Mouse (Mus musculus): ENCODE results near the gene Ahcyl2. TPM values are rescaled to one million over a fixed set of nuclear protein-coding genes. Genes with fewer than 3 reads are reported as not detected.

The Ahcyl2 gene
- polyA plus RNA-seq, 1 experiment, result 37.2 TPM

DNA sequence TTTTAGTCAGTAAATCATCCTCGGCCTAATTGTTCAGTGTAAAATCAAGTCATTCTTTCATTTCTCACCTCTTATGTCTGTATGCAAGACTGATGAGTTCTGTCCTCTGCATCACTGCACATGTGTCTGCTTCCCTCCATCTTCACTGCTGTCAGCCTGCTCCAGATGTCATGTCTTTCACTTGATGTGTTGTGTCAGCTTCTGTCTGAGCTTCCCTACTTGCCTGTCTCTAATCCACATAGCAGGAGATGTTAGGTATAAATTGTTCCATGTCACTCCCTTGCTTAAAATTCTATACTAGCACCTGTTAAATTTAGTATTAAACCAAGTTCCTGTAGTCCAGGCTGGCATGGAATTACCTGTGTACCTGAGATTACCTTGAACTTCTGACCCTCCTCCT, 72.2 kb downstream of the Ahcyl2 start:
- Histone ChIP-seq H3K36me3 (ENCODE audit: control insufficient read depth, insufficient read depth, low read length, poor library complexity, severe bottlenecking) (no peaks in the 10 kb centered on the region; the same call in 1 of the 2 replicates), H3K9ac (ENCODE audit: low read depth, poor library complexity, severe bottlenecking) (no peak overlapping the region), H3K27me3 (ENCODE audit: control insufficient read depth, insufficient read depth, low read length, poor library complexity, severe bottlenecking) (no peaks in the 10 kb centered on the region), H3K4me1 (ENCODE audit: control insufficient read depth, insufficient read depth, low read length) (no peaks in the 10 kb centered on the region), H3K4me3 (ENCODE audit: low read depth, low read length) (no peak overlapping the region), H3K27ac (ENCODE audit: insufficient read depth, low read length) (no peak overlapping the region), H3K9me3 (replicated peaks; ENCODE audit: control insufficient read depth, insufficient read depth, low read length, poor library complexity, severe bottlenecking) (no peaks in the 10 kb centered on the region)
- TF ChIP-seq CTCF (IDR thresholded peaks at IDR 0.05; ENCODE audit: low read depth, low read length) (no peak), EP300 (IDR thresholded peaks at IDR 0.05; ENCODE audit: insufficient read depth, low read depth, low read length) (no peak)

DNA sequence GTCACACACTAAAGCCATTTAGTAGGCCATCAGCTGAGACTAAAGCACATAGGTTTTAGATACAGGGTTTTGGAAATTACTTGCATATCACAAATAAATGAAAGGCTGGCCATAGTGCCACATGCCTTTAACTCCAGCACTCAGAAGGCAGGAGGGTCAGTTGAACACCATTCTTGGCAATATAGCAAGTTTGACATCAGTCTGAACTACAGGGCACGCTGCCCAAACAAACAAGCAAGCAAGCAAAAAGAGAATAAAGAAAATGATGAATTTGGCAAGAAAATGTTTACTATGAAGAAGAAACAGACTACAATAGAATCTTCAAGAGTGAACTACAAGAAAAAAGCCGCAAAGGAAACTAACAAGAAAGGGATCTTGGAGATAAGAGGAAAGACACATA, 73.7 kb downstream of the Ahcyl2 start:
- Histone ChIP-seq H3K27me3 (ENCODE audit: control insufficient read depth, insufficient read depth, low read length, poor library complexity, severe bottlenecking) (no peaks in the 10 kb centered on the region), H3K36me3 (ENCODE audit: control insufficient read depth, insufficient read depth, low read length, poor library complexity, severe bottlenecking) (no peaks in the 10 kb centered on the region; the same call in 1 of the 2 replicates)

DNA sequence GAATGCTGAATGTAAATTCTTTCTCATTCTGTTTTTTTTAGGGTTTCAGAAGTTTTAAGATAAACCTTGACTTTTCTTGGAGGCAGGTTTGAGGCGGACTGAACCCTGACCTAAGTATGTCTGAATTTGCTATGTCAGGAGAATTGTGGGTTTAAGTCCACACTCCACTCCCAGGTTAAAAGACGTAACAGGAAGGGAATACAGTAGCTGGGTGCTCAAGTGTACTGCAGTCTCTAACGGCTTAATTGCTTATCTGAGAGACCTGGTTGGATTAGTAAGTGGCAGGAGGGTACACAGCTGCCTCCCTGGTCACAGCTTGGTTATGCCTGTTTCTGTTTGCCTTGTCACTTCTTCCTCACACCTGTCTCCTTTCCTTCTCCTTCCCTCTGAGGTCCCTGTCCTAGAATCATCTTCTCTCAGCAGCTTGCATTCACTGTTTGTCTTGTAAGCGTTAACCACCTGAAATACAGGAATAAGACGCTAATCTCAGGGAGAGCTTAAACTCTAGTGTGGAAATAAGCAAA, 79.9 kb downstream of the Ahcyl2 start:
- TF ChIP-seq EP300 (IDR thresholded peaks at IDR 0.05; ENCODE audit: insufficient read depth, low read depth, low read length), result no peak
- TF ChIP-seq POLR2A (IDR thresholded peaks at IDR 0.05; ENCODE audit: insufficient read depth, low read length), result no peak
- TF ChIP-seq CTCF (IDR thresholded peaks at IDR 0.05; ENCODE audit: low read depth, low read length), result no peak
- Histone ChIP-seq H3K4me1 (ENCODE audit: control insufficient read depth, insufficient read depth, low read length) (peaks cover 1% of the 10 kb centered on the region), H3K4me3 (ENCODE audit: low read depth, low read length) (no peak overlapping the region)

More for the DNA sequence above, 73.7 kb downstream of the Ahcyl2 start:
- TF ChIP-seq EP300 (IDR thresholded peaks at IDR 0.05; ENCODE audit: insufficient read depth, low read depth, low read length) (no peak), POLR2A (IDR thresholded peaks at IDR 0.05; ENCODE audit: insufficient read depth, low read length) (no peak), CTCF (IDR thresholded peaks at IDR 0.05; ENCODE audit: low read depth, low read length) (no peak)
- Histone ChIP-seq H3K4me1 (ENCODE audit: control insufficient read depth, insufficient read depth, low read length) (no peaks in the 10 kb centered on the region), H3K9me3 (replicated peaks; ENCODE audit: control insufficient read depth, insufficient read depth, low read length, poor library complexity, severe bottlenecking) (no peaks in the 10 kb centered on the region), H3K9ac (ENCODE audit: low read depth, poor library complexity, severe bottlenecking) (no peak overlapping the region), H3K4me3 (ENCODE audit: low read depth, low read length) (no peak overlapping the region), H3K27ac (ENCODE audit: insufficient read depth, low read length) (no peak overlapping the region)

DNA sequence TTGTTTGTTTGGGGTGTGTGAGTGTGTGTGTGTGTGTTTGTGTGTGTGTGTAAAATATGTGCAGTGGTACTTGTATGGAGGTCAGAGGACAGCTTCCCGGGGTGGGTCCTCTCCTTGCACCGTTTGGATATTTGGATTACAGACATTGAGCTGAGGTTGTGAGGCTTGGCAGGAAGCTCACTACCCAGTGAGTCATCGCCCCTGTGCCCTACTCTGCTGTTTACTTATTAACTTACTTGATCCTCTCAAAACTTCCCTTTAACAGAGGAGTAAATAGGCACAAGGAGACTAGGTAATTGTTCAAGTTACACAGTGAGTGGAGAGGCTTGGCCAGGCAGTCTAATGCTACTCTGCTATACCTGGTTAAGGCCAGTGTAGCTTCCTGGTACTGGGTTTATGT, 81.0 kb downstream of the Ahcyl2 start:
- no peak overlapping the region for H3K9ac ChIP-seq (ENCODE audit: low read depth, poor library complexity, severe bottlenecking)
- no peaks in the 10 kb centered on the region for H3K27me3 ChIP-seq (ENCODE audit: control insufficient read depth, insufficient read depth, low read length, poor library complexity, severe bottlenecking)
- peaks cover 3% of the 10 kb centered on the region for H3K4me1 ChIP-seq (ENCODE audit: control insufficient read depth, insufficient read depth, low read length)
- no peaks in the 10 kb centered on the region for H3K36me3 ChIP-seq (ENCODE audit: control insufficient read depth, insufficient read depth, low read length, poor library complexity, severe bottlenecking)
- H3K9me3 ChIP-seq (replicated peaks; ENCODE audit: control insufficient read depth, insufficient read depth, low read length, poor library complexity, severe bottlenecking), result no peaks in the 10 kb centered on the region
- H3K27ac ChIP-seq (ENCODE audit: insufficient read depth, low read length), result no peak overlapping the region
- TF ChIP-seq POLR2A (IDR thresholded peaks at IDR 0.05; ENCODE audit: insufficient read depth, low read length), result no peak
- no peak for TF ChIP-seq CTCF (IDR thresholded peaks at IDR 0.05; ENCODE audit: low read depth, low read length)
- no peak overlapping the region for H3K4me3 ChIP-seq (ENCODE audit: low read depth, low read length)

More for the DNA sequence above, 79.9 kb downstream of the Ahcyl2 start:
- Histone ChIP-seq H3K9me3 (replicated peaks; ENCODE audit: control insufficient read depth, insufficient read depth, low read length, poor library complexity, severe bottlenecking) (no peaks in the 10 kb centered on the region), H3K27me3 (ENCODE audit: control insufficient read depth, insufficient read depth, low read length, poor library complexity, severe bottlenecking) (no peaks in the 10 kb centered on the region), H3K9ac (ENCODE audit: low read depth, poor library complexity, severe bottlenecking) (no peak overlapping the region), H3K36me3 (ENCODE audit: control insufficient read depth, insufficient read depth, low read length, poor library complexity, severe bottlenecking) (no peaks in the 10 kb centered on the region), H3K27ac (ENCODE audit: insufficient read depth, low read length) (no peak overlapping the region)

DNA sequence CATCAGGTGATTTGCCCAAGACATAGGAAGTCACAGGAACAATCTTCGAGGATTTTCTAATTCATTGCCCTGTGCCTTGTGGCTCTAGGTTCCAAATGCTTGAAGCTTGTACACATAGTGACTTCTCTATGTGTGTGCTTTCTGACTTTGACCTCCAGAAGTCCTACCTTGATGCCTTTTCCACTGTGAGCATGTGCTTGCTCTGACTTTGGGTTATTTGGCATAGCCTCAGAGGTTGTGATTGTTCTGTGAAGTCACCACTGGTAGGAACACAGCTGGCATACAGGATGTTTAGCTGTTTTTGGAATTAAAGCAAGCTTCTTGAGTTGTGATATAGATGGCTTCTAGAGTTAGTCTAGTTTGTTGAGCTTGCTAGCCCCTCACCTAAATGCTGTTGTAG, 82.3 kb downstream of the Ahcyl2 start:
- Histone ChIP-seq H3K27ac (ENCODE audit: insufficient read depth, low read length) (no peak overlapping the region), H3K27me3 (ENCODE audit: control insufficient read depth, insufficient read depth, low read length, poor library complexity, severe bottlenecking) (no peaks in the 10 kb centered on the region), H3K9ac (ENCODE audit: low read depth, poor library complexity, severe bottlenecking) (no peak overlapping the region), H3K4me3 (ENCODE audit: low read depth, low read length) (no peak overlapping the region), H3K9me3 (replicated peaks; ENCODE audit: control insufficient read depth, insufficient read depth, low read length, poor library complexity, severe bottlenecking) (no peaks in the 10 kb centered on the region), H3K4me1 (ENCODE audit: control insufficient read depth, insufficient read depth, low read length) (peaks cover 5% of the 10 kb centered on the region), H3K36me3 (ENCODE audit: control insufficient read depth, insufficient read depth, low read length, poor library complexity, severe bottlenecking) (no peaks in the 10 kb centered on the region)
- TF ChIP-seq EP300 (IDR thresholded peaks at IDR 0.05; ENCODE audit: insufficient read depth, low read depth, low read length) (no peak), POLR2A (IDR thresholded peaks at IDR 0.05; ENCODE audit: insufficient read depth, low read length) (no peak), CTCF (IDR thresholded peaks at IDR 0.05; ENCODE audit: low read depth, low read length) (no peak)

DNA sequence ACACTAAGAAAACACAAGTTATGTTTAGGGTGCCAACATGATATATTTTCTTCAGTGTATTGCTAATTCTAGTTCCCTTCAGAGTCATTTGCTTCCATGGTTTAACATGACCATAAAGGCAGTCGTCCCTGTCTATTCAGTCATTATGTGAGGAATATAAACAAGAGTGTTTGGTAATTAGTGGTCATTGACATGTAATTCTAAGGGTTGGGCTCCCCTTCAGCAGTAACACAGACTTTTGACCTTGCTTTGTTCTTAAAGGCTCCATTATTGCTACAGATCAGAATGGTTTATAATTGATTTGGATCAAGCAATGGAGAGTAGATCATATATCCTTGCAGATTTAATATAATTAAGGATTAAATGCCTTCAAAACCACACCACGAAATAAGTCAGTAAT, 82.9 kb downstream of the Ahcyl2 start:
- Histone ChIP-seq H3K36me3 (ENCODE audit: control insufficient read depth, insufficient read depth, low read length, poor library complexity, severe bottlenecking) (no peaks in the 10 kb centered on the region), H3K27ac (ENCODE audit: insufficient read depth, low read length) (no peak overlapping the region), H3K27me3 (ENCODE audit: control insufficient read depth, insufficient read depth, low read length, poor library complexity, severe bottlenecking) (no peaks in the 10 kb centered on the region), H3K4me1 (ENCODE audit: control insufficient read depth, insufficient read depth, low read length) (peaks cover 5% of the 10 kb centered on the region), H3K4me3 (ENCODE audit: low read depth, low read length) (no peak overlapping the region), H3K9me3 (replicated peaks; ENCODE audit: control insufficient read depth, insufficient read depth, low read length, poor library complexity, severe bottlenecking) (no peaks in the 10 kb centered on the region), H3K9ac (ENCODE audit: low read depth, poor library complexity, severe bottlenecking) (no peak overlapping the region)
- TF ChIP-seq EP300 (IDR thresholded peaks at IDR 0.05; ENCODE audit: insufficient read depth, low read depth, low read length) (no peak), CTCF (IDR thresholded peaks at IDR 0.05; ENCODE audit: low read depth, low read length) (no peak), POLR2A (IDR thresholded peaks at IDR 0.05; ENCODE audit: insufficient read depth, low read length) (no peak)

All from ES-Bruce4 (cell line).